Mouse (Mus musculus) G1E-ER4 (cell line): ENCODE results near the gene Kras. TPM values are rescaled to one million over a fixed set of nuclear protein-coding genes. Genes with fewer than 3 reads are reported as not detected.

Experiments used
- GATA1 ChIP-seq: IDR thresholded peaks from one replicate; pipeline ENCODE4 v1.8.0; 2012; ENCODE audit warnings: low read length, inconsistent platforms
- polyA plus RNA-seq: library from polyadenylated mRNA; stranded (reverse); fragments of >175 nt; gene quantifications from 2 replicates; pipeline ENCODE4 v1.2.3, GENCODE M21; 2012

The Kras gene
- polyA plus RNA-seq, 1 experiment, result 41.4 TPM

GRCm38 (mm10) chr6:145267692-145268091 lies 17.7 kb upstream of the Kras start:
- no peak for TF ChIP-seq GATA1

GRCm38 (mm10) chr6:145262314-145262713 lies 12.3 kb upstream of the Kras start:
- no peak for TF ChIP-seq GATA1

GRCm38 (mm10) chr6:145256701-145257073 lies 6.6 kb upstream of the Kras start:
- TF ChIP-seq GATA1, result no peak

- no peak for TF ChIP-seq GATA1
Measured at GRCm38 (mm10) chr6:145255952-145256700, 6.1 kb upstream of the Kras start.

- TF ChIP-seq GATA1, result no peak
Measured at GRCm38 (mm10) chr6:145250820-145251219, 781 bp upstream of the Kras start.

- TF ChIP-seq GATA1, result no peak
Measured at GRCm38 (mm10) chr6:145249291-145250184, 501 bp downstream of the Kras start.

- no peak for TF ChIP-seq GATA1
Measured at GRCm38 (mm10) chr6:145247886-145248285, 2.2 kb downstream of the Kras start.

- TF ChIP-seq GATA1, result no peak
Measured at GRCm38 (mm10) chr6:145246841-145247240, 3.2 kb downstream of the Kras start.

GRCm38 (mm10) chr6:145242521-145242920 lies 7.5 kb downstream of the Kras start:
- no peak for TF ChIP-seq GATA1

GRCm38 (mm10) chr6:145240285-145240684 lies 9.8 kb downstream of the Kras start:
- TF ChIP-seq GATA1, result no peak

GRCm38 (mm10) chr6:145237148-145237547 lies 12.9 kb downstream of the Kras start:
- TF ChIP-seq GATA1, result no peak

- no peak for TF ChIP-seq GATA1
Measured at GRCm38 (mm10) chr6:145235367-145235766, 14.7 kb downstream of the Kras start.

GRCm38 (mm10) chr6:145234391-145234790 lies 15.6 kb downstream of the Kras start:
- TF ChIP-seq GATA1, result no peak

GRCm38 (mm10) chr6:145226296-145226695 lies 23.7 kb downstream of the Kras start:
- TF ChIP-seq GATA1, result no peak

GRCm38 (mm10) chr6:145224246-145224645 lies 25.8 kb downstream of the Kras start:
- no peak for TF ChIP-seq GATA1

GRCm38 (mm10) chr6:145215826-145216225 lies 34.2 kb downstream of the Kras start:
- no peak for TF ChIP-seq GATA1

GRCm38 (mm10) chr6:145213916-145214315 lies 36.1 kb downstream of the Kras start:
- no peak for TF ChIP-seq GATA1
